Mouse (Mus musculus) cerebellum, adult 2 months (tissue): ENCODE data around the gene Dner. TPM values are rescaled to one million over a fixed set of nuclear protein-coding genes. Genes with fewer than 3 reads are reported as not detected.

Experiments used
- DNase-seq, 2 experiments: peaks; one replicate each; pipeline ENCODE4 v3.0.0; 2021
- H3K27ac ChIP-seq: fragments of 200-500 bp; 2 replicates; pipeline ENCODE4 v1.5.1; 2012; ENCODE audit warnings: low read length, control low read depth, inconsistent platforms; ENCODE audit not compliant: insufficient read depth
- H3K27me3 ChIP-seq: fragments of 200-500 bp; 2 replicates; pipeline ENCODE4 v1.6.1; 2012; ENCODE audit warnings: inconsistent platforms, mild to moderate bottlenecking, low read length, moderate library complexity; ENCODE audit not compliant: control insufficient read depth, insufficient read depth
- H3K4me1 ChIP-seq: fragments of 200-500 bp; 2 replicates; pipeline ENCODE4 v1.6.1; 2011; ENCODE audit warnings: low read length; ENCODE audit not compliant: control insufficient read depth, insufficient read depth
- H3K4me3 ChIP-seq: fragments of 200-500 bp; replicated peaks from 2 replicates; pipeline ENCODE3; 2011; ENCODE audit warnings: mild to moderate bottlenecking, low read depth, low read length, control low read depth; ENCODE audit not compliant: insufficient read depth
- CTCF ChIP-seq: fragments of 200-500 bp; IDR thresholded peaks from 2 replicates; pipeline ENCODE4 v1.5.1; 2011; ENCODE audit warnings: low read depth, mild to moderate bottlenecking, control low read depth, low read length, moderate library complexity, borderline replicate concordance; ENCODE audit not compliant: insufficient read depth
- POLR2A ChIP-seq: fragments of 200-500 bp; IDR thresholded peaks from 2 replicates; pipeline ENCODE4 v1.6.1; 2011; ENCODE audit warnings: low read length, control low read depth, borderline replicate concordance; ENCODE audit not compliant: insufficient read depth
- WGBS: fragments of 180-500 bp; shearing (Covaris S2); methylation state at CpG from one replicate; pipeline ENCODE4 v1.1.7; 2018; 5-methylcytosine and 5-hydroxymethylcytosine counted together
- polyA plus RNA-seq: library from polyadenylated mRNA; depleted of rRNA; stranded (reverse); fragments of >200 nt; gene quantifications from 2 replicates; pipeline ENCODE4 v1.2.3, GENCODE M21; 2012

Dner gene
- polyA plus RNA-seq, 1 experiment, result 277 TPM

- DNase-seq, result no peak
- Histone ChIP-seq H3K4me3 (no peak overlapping the region), H3K27ac (no peak overlapping the region), H3K27me3 (no peaks in the 10 kb centered on the region), H3K4me1 (no peaks in the 10 kb centered on the region)
- 59% methylated on average over 10 of the region's 10 CpGs for WGBS
- TF ChIP-seq CTCF (no peak), POLR2A (no peak)
These were observed 246.3 kb downstream of the Dner start for GRCm38 (mm10) chr1:84449566-84450278.

GRCm38 (mm10) chr1:84443640-84444039 lies 252.4 kb downstream of the Dner start:
- DNase-seq, result no peak
- Histone ChIP-seq H3K27me3 (no peaks in the 10 kb centered on the region), H3K4me1 (no peaks in the 10 kb centered on the region), H3K27ac (no peak overlapping the region), H3K4me3 (no peak overlapping the region)
- no peak for TF ChIP-seq CTCF
- no peak for TF ChIP-seq POLR2A
- 29% methylated on average over 3 of the region's 3 CpGs for WGBS

GRCm38 (mm10) chr1:84443050-84443449 lies 253.0 kb downstream of the Dner start:
- WGBS, result 70% methylated on average over 5 of the region's 5 CpGs
- no peaks in the 10 kb centered on the region for H3K27me3 ChIP-seq
- TF ChIP-seq POLR2A (no peak), CTCF (no peak)
- no peak for DNase-seq
- no peak overlapping the region for H3K27ac ChIP-seq
- H3K4me1 ChIP-seq, result no peaks in the 10 kb centered on the region
- no peak overlapping the region for H3K4me3 ChIP-seq

- Histone ChIP-seq H3K4me1 (no peaks in the 10 kb centered on the region), H3K27ac (no peak overlapping the region), H3K27me3 (no peaks in the 10 kb centered on the region), H3K4me3 (no peak overlapping the region)
- DNase-seq, result no peak
- TF ChIP-seq POLR2A (no peak), CTCF (no peak)
- WGBS, result 87% methylated on average over 3 of the region's 3 CpGs
These were observed 254.6 kb downstream of the Dner start for GRCm38 (mm10) chr1:84441419-84441818.

GRCm38 (mm10) chr1:84437565-84437964 lies 258.5 kb downstream of the Dner start:
- TF ChIP-seq CTCF (no peak), POLR2A (no peak)

GRCm38 (mm10) chr1:84436281-84436680 lies 259.7 kb downstream of the Dner start:
- H3K4me3 ChIP-seq, result no peak overlapping the region
- WGBS, result 67% methylated on average over 1 of the region's 1 CpGs
- DNase-seq, result no peak
- H3K27me3 ChIP-seq, result no peaks in the 10 kb centered on the region
- H3K4me1 ChIP-seq, result no peaks in the 10 kb centered on the region
- H3K27ac ChIP-seq, result no peak overlapping the region
- TF ChIP-seq CTCF (no peak), POLR2A (no peak)

More at GRCm38 (mm10) chr1:84437565-84437964, 258.5 kb downstream of the Dner start:
- Histone ChIP-seq H3K4me1 (no peaks in the 10 kb centered on the region), H3K27ac (no peak overlapping the region), H3K27me3 (no peaks in the 10 kb centered on the region), H3K4me3 (no peak overlapping the region)
- no peak for DNase-seq

GRCm38 (mm10) chr1:84433291-84433980 lies 262.6 kb downstream of the Dner start:
- no peak for DNase-seq
- no peak overlapping the region for H3K4me3 ChIP-seq
- TF ChIP-seq POLR2A (no peak), CTCF (no peak)
- WGBS, result 87% methylated on average over 6 of the region's 6 CpGs
- no peaks in the 10 kb centered on the region for H3K4me1 ChIP-seq
- H3K27me3 ChIP-seq, result no peaks in the 10 kb centered on the region
- no peak overlapping the region for H3K27ac ChIP-seq

- no peak overlapping the region for H3K4me3 ChIP-seq
- H3K27me3 ChIP-seq, result no peaks in the 10 kb centered on the region
- TF ChIP-seq CTCF (no peak), POLR2A (no peak)
- no peak overlapping the region for H3K27ac ChIP-seq
- DNase-seq, result no peak
- peaks cover 4% of the 10 kb centered on the region for H3K4me1 ChIP-seq
- WGBS, result 67% methylated on average over 1 of the region's 1 CpGs
These were observed 263.7 kb downstream of the Dner start for GRCm38 (mm10) chr1:84432311-84432710.
